Mouse (Mus musculus): ENCODE data around the gene Ccdc96. TPM values are rescaled to one million over a fixed set of nuclear protein-coding genes. Genes with fewer than 3 reads are reported as not detected.

Gene Ccdc96
- polyA plus RNA-seq, 1 experiment, result 0.16 TPM

DNA sequence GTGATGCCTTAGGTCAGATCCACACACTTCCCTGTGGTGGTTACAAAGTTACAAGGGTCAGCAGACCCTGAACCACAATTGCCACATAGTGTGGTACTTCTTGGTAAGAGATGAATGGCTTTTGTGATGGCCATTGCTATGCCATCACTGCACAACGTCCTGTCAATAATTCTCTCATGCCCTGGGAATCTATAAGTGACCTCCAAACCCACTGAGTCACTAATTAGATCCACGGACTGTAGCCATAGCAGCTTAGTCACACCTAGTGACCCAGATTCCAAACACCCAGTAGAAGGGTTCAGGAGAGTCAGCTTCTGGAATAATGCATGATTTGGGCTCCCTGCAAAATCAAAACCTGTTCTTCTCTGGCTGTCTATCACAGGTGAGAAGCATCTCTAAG, 40.8 kb downstream of the Ccdc96 start:
- no peak for DNase-seq (ENCODE audit: low read depth)

DNA sequence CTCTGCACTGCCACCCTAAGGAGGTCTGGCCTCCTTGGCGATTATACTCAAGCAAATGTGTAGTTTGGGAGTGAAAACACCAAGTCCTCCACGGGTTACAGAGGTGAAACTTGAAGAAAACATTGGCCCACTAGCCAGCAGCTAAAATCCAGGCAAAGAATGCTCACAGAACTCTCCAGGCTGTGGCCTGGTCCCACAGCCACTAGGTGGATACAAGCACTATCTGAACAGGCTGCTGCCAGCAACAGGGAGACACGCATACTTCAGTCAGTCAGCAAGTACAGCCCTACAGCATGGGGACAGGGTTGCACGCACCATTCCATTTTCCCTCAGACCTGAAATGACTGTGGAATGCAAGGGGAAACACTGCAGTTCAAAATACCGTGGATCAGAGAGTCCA, 41.9 kb downstream of the Ccdc96 start:
- DNase-seq (ENCODE audit: low read depth), result no peak

DNA sequence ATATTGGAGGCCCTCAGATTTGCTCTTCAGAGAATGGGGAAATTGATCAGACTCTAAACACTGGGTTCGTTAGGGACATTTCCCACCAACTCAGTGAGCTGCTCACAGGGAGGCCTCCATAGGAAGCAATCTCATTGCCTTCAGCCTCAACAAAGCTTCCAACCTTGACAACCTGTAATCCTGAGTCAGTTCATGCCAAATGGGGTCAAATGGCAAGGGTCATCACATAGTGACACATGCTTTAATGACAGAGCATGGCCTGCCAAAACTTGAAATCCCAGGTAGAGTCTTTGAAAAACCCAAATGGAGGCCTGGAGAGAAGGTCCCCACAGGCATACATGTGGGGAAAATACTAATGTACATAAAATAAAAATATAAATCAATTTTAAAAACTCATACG, 42.5 kb downstream of the Ccdc96 start:
- DNase-seq (ENCODE audit: low read depth), result no peak

DNA sequence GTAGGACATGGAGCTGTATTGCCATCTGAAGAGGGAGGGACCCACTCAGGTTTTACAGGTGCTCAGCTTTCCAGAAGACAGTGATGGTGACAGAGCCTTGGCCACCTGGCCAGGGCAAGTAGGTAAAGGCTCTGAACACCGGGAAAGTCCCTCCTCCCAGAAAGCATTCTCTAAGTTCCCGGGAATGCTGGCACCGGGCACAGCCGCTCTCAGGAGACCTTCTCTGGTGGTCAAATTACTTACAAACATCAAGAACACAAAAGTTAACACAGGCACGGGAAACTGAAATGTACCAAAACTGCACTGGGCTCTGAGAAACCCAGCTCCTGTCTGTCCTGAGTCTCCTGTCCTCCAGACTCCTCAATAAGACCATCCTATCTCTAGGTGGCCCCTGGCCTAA, 45.3 kb downstream of the Ccdc96 start:
- no peak for DNase-seq (ENCODE audit: low read depth)

DNA sequence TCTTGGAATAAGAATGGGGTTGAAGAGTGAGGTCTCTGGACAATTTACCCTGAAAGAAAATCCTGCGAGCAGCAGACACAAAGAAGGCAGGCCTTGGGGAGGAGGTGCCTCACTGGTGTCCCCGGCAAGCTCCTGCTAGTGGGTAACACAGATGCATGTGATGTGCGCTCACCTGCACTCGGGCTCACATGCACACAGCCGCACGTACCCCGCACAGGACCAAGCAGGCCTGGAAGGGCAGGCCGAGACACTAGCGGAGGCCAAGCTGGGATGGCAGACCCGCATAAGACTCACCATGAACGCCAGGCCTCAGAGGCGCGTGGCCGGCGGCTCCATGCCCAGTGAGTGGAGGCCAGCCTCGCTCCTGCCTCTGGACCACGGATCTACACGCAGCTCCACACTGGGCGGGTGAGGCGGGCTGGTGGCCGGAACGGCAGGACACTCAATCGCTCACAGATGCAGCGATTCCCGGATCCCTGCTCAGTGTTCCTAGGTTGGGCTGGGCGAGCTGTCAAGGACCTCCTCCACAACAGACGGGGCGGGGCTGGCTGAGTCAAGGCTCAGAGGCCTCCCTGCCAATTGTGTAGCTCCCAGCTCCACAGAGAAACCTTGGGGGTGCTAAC, 45.9 kb downstream of the Ccdc96 start:
- no peak for DNase-seq (ENCODE audit: low read depth)

DNA sequence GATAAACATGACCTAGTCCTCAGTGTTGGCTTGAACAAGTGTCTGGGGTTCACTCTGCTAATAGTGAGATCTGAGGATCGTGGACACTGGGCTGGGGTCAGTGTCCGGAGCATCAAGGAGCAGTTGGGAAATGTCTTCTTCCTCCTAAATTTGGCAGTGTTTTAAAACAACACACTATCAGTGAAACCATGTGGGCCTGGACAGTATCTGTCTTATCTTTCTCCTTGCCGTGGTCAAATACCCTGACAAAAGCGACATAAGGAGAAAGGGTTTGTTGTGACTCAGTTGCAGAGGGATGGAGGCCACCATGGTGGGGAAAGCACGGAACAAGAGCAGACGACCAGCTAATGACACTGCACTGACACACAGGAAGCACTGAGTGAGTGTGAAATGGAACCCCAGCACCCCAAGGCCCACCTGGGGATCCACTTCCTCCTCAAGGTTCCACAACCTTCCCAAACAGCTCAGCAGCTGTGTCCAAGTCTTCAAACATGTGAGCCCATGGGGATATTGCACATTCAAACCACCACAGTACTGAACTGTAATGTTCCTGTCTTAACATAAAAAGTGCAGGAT, 50.2 kb downstream of the Ccdc96 start:
- no peak for DNase-seq (ENCODE audit: low read depth)

DNA sequence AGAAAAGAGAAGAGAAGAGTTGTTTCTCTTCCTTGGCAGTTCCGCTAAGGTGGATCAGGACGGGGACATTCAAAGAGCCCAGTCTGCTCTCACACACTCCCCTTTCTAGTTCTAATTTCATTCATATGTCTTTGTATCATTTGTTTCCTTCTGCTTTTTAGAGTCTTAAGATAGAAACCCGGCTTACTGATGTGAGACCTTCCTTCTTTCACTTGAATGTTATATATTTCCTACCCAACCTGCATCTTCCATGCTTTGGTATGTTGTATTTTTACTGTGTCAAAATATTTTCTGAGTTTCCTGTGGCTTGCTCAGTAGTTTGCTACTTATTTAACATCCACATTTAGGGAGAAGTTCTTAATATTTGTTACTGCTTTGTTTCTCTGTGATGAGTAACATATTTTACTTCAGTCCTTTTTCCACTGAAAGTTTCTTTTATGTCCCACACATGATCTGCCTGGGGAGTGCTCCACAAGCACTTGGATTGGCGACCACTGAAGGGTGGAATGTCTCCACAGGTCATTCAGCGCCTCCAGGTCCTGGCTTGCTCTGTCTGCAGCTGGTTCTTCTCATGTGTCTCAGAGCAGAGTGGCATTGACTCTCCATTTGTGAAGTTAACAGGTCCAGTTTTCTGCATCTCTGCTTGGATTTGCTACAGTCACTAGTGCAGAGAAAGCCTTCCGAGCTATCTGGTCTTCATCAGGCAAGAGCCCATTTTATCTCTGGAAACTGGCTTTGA, 51.2 kb downstream of the Ccdc96 start:
- DNase-seq (ENCODE audit: low read depth), result no peak

DNA sequence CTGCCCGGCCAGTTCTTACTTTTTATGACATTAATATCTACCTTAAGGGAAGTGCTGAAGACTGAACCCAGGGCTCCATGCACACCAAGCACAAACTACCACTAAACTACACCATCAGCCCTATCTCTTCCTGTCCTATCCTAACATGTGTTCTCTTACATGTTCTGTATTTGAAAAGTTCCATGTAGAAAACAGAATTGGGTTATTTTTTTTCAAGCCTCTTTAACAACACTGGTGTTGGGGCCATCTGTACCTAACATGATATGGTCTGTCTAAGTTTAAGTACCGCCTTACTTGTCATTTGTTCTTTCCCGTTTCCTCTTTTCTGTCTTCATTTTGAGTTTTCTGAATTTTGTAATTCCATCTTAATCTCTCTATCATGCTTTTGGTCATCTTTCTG, 52.0 kb downstream of the Ccdc96 start:
- DNase-seq (ENCODE audit: low read depth), result no peak

Other genes with a start within 250 kb of the Ccdc96 start
- 11.5 and 16.8 TPM in 2 replicates for gene Sorcs2, start 86.4 kb upstream of the Ccdc96 start, polyA plus RNA-seq (2012; rRNA removed)
- gene Grpel1, start 19.6 kb upstream of the Ccdc96 start, polyA plus RNA-seq (2012; rRNA removed), result 17.8 and 21.3 TPM in 2 replicates
- gene Tada2b, start 303 bp upstream of the Ccdc96 start, polyA plus RNA-seq (2012; rRNA removed), result 17.3 and 17.5 TPM in 2 replicates
- gene Tbc1d14, start 108.7 kb downstream of the Ccdc96 start, polyA plus RNA-seq (2012; rRNA removed), result 55.4 and 55.6 TPM in 2 replicates
- 34.1 and 45.9 TPM in 2 replicates for gene D5Ertd579e, start 211.4 kb downstream of the Ccdc96 start, polyA plus RNA-seq (2012; rRNA removed)